Mouse (Mus musculus) C2C12 (cell line): ENCODE data around the gene B3gnt2. TPM values are rescaled to one million over a fixed set of nuclear protein-coding genes. Genes with fewer than 3 reads are reported as not detected.
A peak's percentile ranks its signal among the peaks of the same experiment; 100 is the strongest.

Experiments used
- H3K27me3 ChIP-seq: one replicate; pipeline ENCODE4 v1.6.1; 2011; ENCODE audit not compliant: control insufficient read depth, insufficient read depth, insufficient read length
- H3K36me3 ChIP-seq: one replicate; pipeline ENCODE4 v1.6.1; 2011; ENCODE audit not compliant: control insufficient read depth, insufficient read depth
- H3K4me3 ChIP-seq: one replicate; pipeline ENCODE4 v1.5.1; 2011; ENCODE audit warnings: mild to moderate bottlenecking, control low read depth; ENCODE audit not compliant: poor library complexity, insufficient read depth, severe bottlenecking
- H3K79me2 ChIP-seq: one replicate; pipeline ENCODE4 v1.6.1; 2011; ENCODE audit not compliant: control insufficient read depth, insufficient read depth
- H3K79me3 ChIP-seq: one replicate; pipeline ENCODE4 v1.6.1; 2011; ENCODE audit warnings: low read depth, control low read depth
- H3ac ChIP-seq: one replicate; pipeline ENCODE3; 2011; ENCODE audit warnings: low read depth; ENCODE audit not compliant: control insufficient read depth, insufficient read length
- CEBPB ChIP-seq: IDR thresholded peaks from one replicate; pipeline ENCODE4 v1.6.1; 2011; ENCODE audit warnings: low read depth, mild to moderate bottlenecking, control low read depth, moderate library complexity
- CTCF ChIP-seq: IDR thresholded peaks from one replicate; pipeline ENCODE4 v1.5.1; 2011; ENCODE audit not compliant: control insufficient read depth, insufficient read depth, insufficient read length
- FOSL1 ChIP-seq: IDR thresholded peaks from one replicate; pipeline ENCODE4 v1.8.0; 2011; ENCODE audit warnings: mild to moderate bottlenecking, low read length; ENCODE audit not compliant: poor library complexity, insufficient read depth, severe bottlenecking
- MAX ChIP-seq: IDR thresholded peaks from one replicate; pipeline ENCODE4 v1.6.1; 2011; ENCODE audit warnings: mild to moderate bottlenecking, control low read depth
- MYOD1 ChIP-seq: IDR thresholded peaks from one replicate; pipeline ENCODE4 v1.6.1; 2011; ENCODE audit warnings: low read depth; ENCODE audit not compliant: control insufficient read depth, insufficient read length
- MYOG ChIP-seq: IDR thresholded peaks from one replicate; pipeline ENCODE4 v1.6.1; 2011; ENCODE audit not compliant: control insufficient read depth, insufficient read length; ENCODE audit errors: extremely low read depth
- USF1 ChIP-seq: IDR thresholded peaks from one replicate; pipeline ENCODE4 v1.6.1; 2011; ENCODE audit warnings: low read depth, mild to moderate bottlenecking, control low read depth, moderate library complexity
- polyA plus RNA-seq: library from polyadenylated mRNA; unstranded; fragments of >200 nt; fragmentation: generic; extraction: Trizol; gene quantifications from one replicate; pipeline ENCODE4 v1.2.1, GENCODE M21; 2012; ENCODE audit warnings: missing spikeins

The B3gnt2 gene
- polyA plus RNA-seq, 1 experiment: 10.8 TPM

DNA sequence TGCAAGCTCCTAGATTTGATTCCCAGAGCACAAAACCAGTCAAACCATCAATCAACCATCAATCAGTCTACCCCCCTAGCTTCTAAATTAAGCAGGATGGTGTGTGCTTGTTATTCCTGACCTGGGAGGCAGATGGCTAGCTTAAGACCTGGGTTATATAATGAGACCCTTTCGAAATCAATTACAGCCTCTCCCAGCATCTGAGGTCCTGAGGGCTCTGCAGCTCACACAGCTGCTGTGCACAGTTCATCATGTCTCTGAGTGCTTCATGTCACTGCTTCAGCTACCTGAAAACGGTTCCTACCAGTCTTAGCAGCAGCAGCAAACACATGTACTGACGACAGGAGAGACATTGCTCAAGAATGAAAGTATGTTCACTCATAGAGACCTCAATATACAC, 32.3 kb upstream of the B3gnt2 start:
- no peaks in the 10 kb centered on the region for H3K36me3 ChIP-seq
- H3ac ChIP-seq: no peak overlapping the region
- no peaks in the 10 kb centered on the region for H3K79me3 ChIP-seq
- H3K4me3 ChIP-seq: no peak overlapping the region
- H3K27me3 ChIP-seq: no peaks in the 10 kb centered on the region
- no peaks in the 10 kb centered on the region for H3K79me2 ChIP-seq
- no peak for TF ChIP-seq CTCF
- no peak for TF ChIP-seq MYOD1
- no peak for TF ChIP-seq CEBPB
- TF ChIP-seq USF1: no peak
- TF ChIP-seq MYOG: no peak

DNA sequence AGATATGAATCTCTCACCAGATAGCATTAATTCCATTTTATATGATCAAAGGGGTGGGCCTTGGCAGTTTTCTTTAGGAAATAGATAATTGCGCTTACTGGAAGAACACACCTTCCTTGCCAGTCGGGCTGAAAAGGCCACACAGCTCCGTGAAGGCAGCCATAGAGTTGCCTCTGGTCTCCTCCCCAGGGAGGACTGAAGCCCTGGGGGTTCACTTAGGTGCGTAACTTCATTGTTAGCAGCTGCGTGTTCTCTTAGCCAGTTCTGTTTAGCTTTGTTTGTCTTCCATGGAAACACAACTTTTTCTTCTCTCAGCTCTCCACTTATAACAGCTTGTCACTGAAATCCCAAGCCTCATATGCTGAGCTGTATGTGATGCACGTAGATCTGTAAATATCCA, 31.7 kb upstream of the B3gnt2 start:
- H3K79me2 ChIP-seq: no peaks in the 10 kb centered on the region
- TF ChIP-seq CTCF: no peak
- TF ChIP-seq MYOD1: no peak
- no peak overlapping the region for H3ac ChIP-seq
- no peak overlapping the region for H3K4me3 ChIP-seq
- H3K79me3 ChIP-seq: no peaks in the 10 kb centered on the region
- no peaks in the 10 kb centered on the region for H3K27me3 ChIP-seq
- H3K36me3 ChIP-seq: no peaks in the 10 kb centered on the region

DNA sequence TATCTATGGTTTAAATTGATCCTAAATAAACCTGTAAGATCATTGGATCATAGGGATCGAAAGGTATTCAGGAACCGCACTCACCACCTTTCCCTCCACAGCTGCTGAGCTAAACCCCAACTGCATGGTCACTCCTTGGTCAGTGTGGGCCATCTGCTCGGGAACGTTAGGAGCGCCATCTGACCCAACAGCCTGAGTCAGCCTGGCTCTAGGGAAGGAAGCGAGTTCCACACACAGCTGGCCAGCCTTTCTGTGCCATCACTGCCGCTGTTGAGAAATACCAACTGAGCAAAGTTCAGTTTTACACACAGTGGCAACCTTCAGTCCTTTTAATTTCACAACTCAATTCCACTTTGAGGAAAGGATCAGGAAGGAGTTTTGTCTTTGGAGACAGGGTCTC, 31.1 kb upstream of the B3gnt2 start:
- H3K79me2 ChIP-seq: no peaks in the 10 kb centered on the region
- H3K4me3 ChIP-seq: no peak overlapping the region
- H3K27me3 ChIP-seq: no peaks in the 10 kb centered on the region
- H3ac ChIP-seq: no peak overlapping the region
- H3K36me3 ChIP-seq: no peaks in the 10 kb centered on the region
- TF ChIP-seq CEBPB (peak; percentile 32), MYOD1 (peak; percentile 17), USF1 (no peak)
- no peaks in the 10 kb centered on the region for H3K79me3 ChIP-seq

DNA sequence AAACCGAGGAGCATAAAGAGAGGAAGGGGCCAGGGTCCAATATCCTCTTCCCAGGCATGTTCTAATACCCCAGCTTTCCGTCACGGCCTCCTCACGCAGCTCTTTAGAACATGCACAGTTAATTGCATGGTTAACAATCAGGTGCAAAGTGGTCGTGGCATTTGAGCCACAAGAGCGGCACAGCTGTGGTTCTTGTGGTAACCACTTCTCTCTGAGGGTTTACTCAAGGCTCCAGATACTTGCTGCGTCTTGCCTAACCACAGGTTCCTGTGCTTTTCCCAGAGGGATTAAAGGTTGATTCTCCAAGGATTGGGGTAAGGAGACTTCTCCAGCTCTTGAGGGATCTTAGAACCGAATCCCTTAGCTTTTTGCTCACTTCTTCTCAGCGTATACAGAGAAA, 30.5 kb upstream of the B3gnt2 start:
- Histone ChIP-seq H3K4me3 (no peak overlapping the region), H3K36me3 (no peaks in the 10 kb centered on the region), H3K27me3 (no peaks in the 10 kb centered on the region), H3K79me2 (no peaks in the 10 kb centered on the region), H3ac (no peak overlapping the region), H3K79me3 (no peaks in the 10 kb centered on the region)
- TF ChIP-seq CTCF: no peak
- TF ChIP-seq USF1: no peak
- no peak for TF ChIP-seq CEBPB
- TF ChIP-seq MYOD1: no peak
- no peak for TF ChIP-seq MYOG
- no peak for TF ChIP-seq FOSL1

DNA sequence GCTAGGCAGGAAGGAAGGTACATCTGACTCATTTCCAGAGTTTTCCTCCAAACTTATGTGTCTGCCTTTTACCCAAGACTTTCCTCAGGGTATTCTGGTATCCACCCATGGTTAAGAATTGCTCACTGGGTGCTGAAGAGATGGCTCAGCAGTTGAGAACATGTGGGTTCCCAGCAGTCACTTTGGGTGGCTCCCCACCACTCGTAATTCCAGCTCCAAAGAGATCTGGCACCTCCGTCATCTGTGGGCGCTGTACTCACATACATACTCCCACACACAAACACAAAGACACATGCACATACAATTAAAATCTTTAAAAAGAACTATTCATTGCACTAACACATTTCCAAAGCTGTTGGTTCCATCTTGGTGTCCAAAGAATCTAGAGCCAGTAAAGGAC, 28.5 kb upstream of the B3gnt2 start:
- Histone ChIP-seq H3K36me3 (no peaks in the 10 kb centered on the region), H3ac (no peak overlapping the region), H3K79me2 (no peaks in the 10 kb centered on the region), H3K27me3 (no peaks in the 10 kb centered on the region), H3K4me3 (no peak overlapping the region), H3K79me3 (no peaks in the 10 kb centered on the region)
- TF ChIP-seq CEBPB (no peak), FOSL1 (no peak), MYOG (no peak), MYOD1 (no peak), USF1 (no peak), MAX (no peak), CTCF (no peak)

DNA sequence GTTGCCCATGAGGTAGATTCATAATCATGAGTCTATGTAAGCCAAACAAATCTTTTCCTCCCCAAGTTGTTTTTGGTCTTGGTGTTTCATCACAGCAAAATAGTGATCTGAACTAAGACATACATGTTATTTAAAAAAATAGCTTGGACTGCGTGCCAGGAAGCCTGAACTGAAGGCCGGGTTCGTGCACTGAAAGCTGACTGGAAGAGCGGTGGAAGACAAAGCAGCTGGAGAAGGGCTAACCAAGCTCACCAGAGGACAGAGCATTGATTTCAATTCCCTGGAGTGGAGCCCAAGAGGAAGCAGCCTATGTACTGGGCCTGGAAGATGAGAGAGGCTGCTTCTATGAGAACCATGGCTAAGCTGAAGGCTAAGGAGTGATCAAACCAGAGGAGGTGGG, 26.2 kb upstream of the B3gnt2 start:
- H3K27me3 ChIP-seq: no peaks in the 10 kb centered on the region

More for the DNA sequence above, 26.2 kb upstream of the B3gnt2 start:
- H3K36me3 ChIP-seq: no peaks in the 10 kb centered on the region
- no peak for TF ChIP-seq CTCF
- TF ChIP-seq USF1: no peak
- no peak for TF ChIP-seq FOSL1
- TF ChIP-seq MYOD1: no peak
- TF ChIP-seq MAX: no peak
- no peak for TF ChIP-seq CEBPB
- no peak for TF ChIP-seq MYOG
- no peaks in the 10 kb centered on the region for H3K79me2 ChIP-seq
- H3ac ChIP-seq: no peak overlapping the region
- no peaks in the 10 kb centered on the region for H3K79me3 ChIP-seq
- H3K4me3 ChIP-seq: no peak overlapping the region
